16 mouse cellular contexts compared by ENCODE assay signal in the genomic region with DNA sequence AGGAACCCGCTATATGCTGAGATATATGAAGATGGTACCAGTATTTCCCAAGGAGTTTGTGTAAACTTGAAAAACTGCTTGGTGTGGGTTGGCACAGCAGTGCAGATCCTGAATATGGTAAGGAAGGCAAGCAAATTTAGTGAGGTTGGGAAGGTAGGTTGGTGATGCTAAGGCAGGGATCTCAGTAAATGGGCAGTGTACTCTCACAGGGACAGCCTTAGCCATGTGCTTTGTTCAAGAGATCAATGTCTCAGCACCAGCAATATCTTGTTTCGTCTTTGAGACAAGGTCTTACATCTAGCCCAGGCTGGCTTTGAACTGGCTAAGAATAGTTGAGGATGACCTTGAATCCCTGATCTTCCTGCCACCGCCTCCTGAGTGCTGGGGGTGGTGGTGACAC. TPM values are rescaled to one million over a fixed set of nuclear protein-coding genes. Genes with fewer than 3 reads are reported as not detected.
DNase-seq lines count a peak whose midpoint lies in the region; ATAC-seq and TF ChIP-seq lines count a peak whose summit lies in the region.
"Had no signal": no experiment of that assay in that cellular context is flagged by ENCODE, and none has a peak within 500 bp of the region (broad histone marks: within the 10 kb centered on the region; RNA-seq: fewer than 3 reads in every experiment).

No protein-coding gene starts in this region.

- H3K4me1 ChIP-seq in heart, embryonic 14.5 days (ENCODE audit: control insufficient read depth in 2 of 2, insufficient read depth in 2 of 2, low read length in 2 of 2), result peaks cover 10 to 17% of the 10 kb centered on the region in 2 experiments
- no peaks in the 10 kb centered on the region for H3K4me1 ChIP-seq in midbrain, embryonic 11.5 days (ENCODE audit: control insufficient read depth, insufficient read depth, low read length)
- peaks cover 12% of the 10 kb centered on the region for H3K4me1 ChIP-seq in midbrain, embryonic 13.5 days (replicated peaks)
- H3K4me1 ChIP-seq in bone marrow macrophage, adult 2 months (ENCODE audit: control insufficient read depth, insufficient read depth, low read length), result peaks cover 24% of the 10 kb centered on the region
- H3K4me1 ChIP-seq: embryonic facial prominence, embryonic 15.5 days; forebrain, embryonic 10.5 days had no signal

- no peaks in the 10 kb centered on the region for H3K9me3 ChIP-seq in heart, embryonic 14.5 days (ENCODE audit: control insufficient read depth, low read length)
- no peaks in the 10 kb centered on the region for H3K9me3 ChIP-seq in midbrain, embryonic 11.5 days (ENCODE audit: control insufficient read depth, low read length)
- H3K9me3 ChIP-seq in midbrain, embryonic 13.5 days, result no peaks in the 10 kb centered on the region
- H3K9me3 ChIP-seq: embryonic facial prominence, embryonic 15.5 days; forebrain, embryonic 10.5 days had no signal

- ATAC-seq in heart, embryonic 14.5 days (ENCODE audit: insufficient number of reproducible peaks, insufficient read depth, low FRiP score, low read depth), result no peak
- ATAC-seq in midbrain, embryonic 11.5 days (ENCODE audit: low FRiP score), result no peak
- ATAC-seq in midbrain, embryonic 13.5 days, result no peak
- ATAC-seq in megakaryocyte progenitor cell, adult 5-6 weeks (replicated peaks; ENCODE audit: poor library complexity), result no peak

- peak overlapping the region; percentile 1 to 62; a peak in 3 of 4 replicates for H3K27ac ChIP-seq in heart, embryonic 14.5 days (replicated peaks in 1 of 2; ENCODE audit: control insufficient read depth in 1 of 2, insufficient read depth in 1 of 2, low read depth in 2 of 2, low read length in 2 of 2)
- H3K27ac ChIP-seq in midbrain, embryonic 11.5 days (ENCODE audit: low read depth, low read length), result no peak overlapping the region
- H3K27ac ChIP-seq in midbrain, embryonic 13.5 days, result no peak overlapping the region
- peak overlapping the region; percentile 62 for H3K27ac ChIP-seq in bone marrow macrophage, adult 2 months (ENCODE audit: insufficient read depth, low read depth, low read length)
- peak overlapping the region; percentile 70 for H3K27ac ChIP-seq in macrophage
- H3K27ac ChIP-seq: embryonic facial prominence, embryonic 15.5 days; forebrain, embryonic 10.5 days; stomach, postnatal 0 days had no signal

- DNase-seq in heart, adult 11 months, result no peak
- DNase-seq in midbrain, embryonic 11.5 days (ENCODE audit: low spot score, missing footprints), result peak; percentile 82
- DNase-seq in urinary bladder, adult 18-20 months (ENCODE audit: low spot score in 2 of 2), result no peak
- DNase-seq: cerebellum, adult 11 months; cerebellum, postnatal 14 days; embryo, embryonic 11 days; gastrocnemius, postnatal 14 days; thymus, postnatal 25 days had no signal

- TF ChIP-seq POLR2A in bone marrow macrophage, adult 2 months (IDR thresholded peaks at IDR 0.05; ENCODE audit: borderline replicate concordance, low read depth, low read length), result no peak

- no peak overlapping the region for H3K4me3 ChIP-seq in heart, embryonic 14.5 days (ENCODE audit: control insufficient read depth in 1 of 2, insufficient read depth in 1 of 2, low read depth in 1 of 2, low read length in 2 of 2)
- H3K4me3 ChIP-seq in midbrain, embryonic 11.5 days (ENCODE audit: low read depth, low read length), result no peak overlapping the region
- no peak overlapping the region for H3K4me3 ChIP-seq in midbrain, embryonic 13.5 days (replicated peaks)
- H3K4me3 ChIP-seq in bone marrow macrophage, adult 2 months (ENCODE audit: insufficient read depth, low read length), result no peak overlapping the region
- H3K4me3 ChIP-seq in macrophage (ENCODE audit: inconsistent target), result no peak overlapping the region
- H3K4me3 ChIP-seq: embryonic facial prominence, embryonic 15.5 days; forebrain, embryonic 10.5 days had no signal

- H3K79me2 ChIP-seq in macrophage (ENCODE audit: inconsistent target), result no peaks in the 10 kb centered on the region

- no peaks in the 10 kb centered on the region for H3K27me3 ChIP-seq in heart, embryonic 14.5 days (ENCODE audit: control insufficient read depth, insufficient read depth, low read length)
- H3K27me3 ChIP-seq in midbrain, embryonic 11.5 days (ENCODE audit: control insufficient read depth, insufficient read depth, low read length), result no peaks in the 10 kb centered on the region
- no peaks in the 10 kb centered on the region for H3K27me3 ChIP-seq in midbrain, embryonic 13.5 days
- H3K27me3 ChIP-seq: embryonic facial prominence, embryonic 15.5 days had no signal

- WGBS in heart, embryonic 14.5 days, result 60% methylated on average over 3 of the region's 3 CpGs
- 89% methylated on average over 3 of the region's 3 CpGs for WGBS in midbrain, embryonic 11.5 days
- WGBS in midbrain, embryonic 13.5 days, result 94% methylated on average over 3 of the region's 3 CpGs
- 90% methylated on average over 3 of the region's 3 CpGs for WGBS in macrophage (ENCODE audit: missing documents)

- peak overlapping the region; percentile 45; the same call in 1 of the 2 replicates for H3K9ac ChIP-seq in heart, embryonic 14.5 days (ENCODE audit: low read length)
- no peak overlapping the region for H3K9ac ChIP-seq in midbrain, embryonic 11.5 days (ENCODE audit: low read length)
- no peak overlapping the region for H3K9ac ChIP-seq in midbrain, embryonic 13.5 days (replicated peaks)
- H3K9ac ChIP-seq: embryonic facial prominence, embryonic 15.5 days had no signal

- H3K4me2 ChIP-seq in heart, embryonic 14.5 days (ENCODE audit: low read length), result no peak overlapping the region
- H3K4me2 ChIP-seq in midbrain, embryonic 11.5 days, result no peak overlapping the region
- no peak overlapping the region for H3K4me2 ChIP-seq in midbrain, embryonic 13.5 days (replicated peaks)
- H3K4me2 ChIP-seq: embryonic facial prominence, embryonic 15.5 days had no signal

- peaks cover 30% of the 10 kb centered on the region for H3K36me3 ChIP-seq in heart, embryonic 14.5 days (ENCODE audit: control insufficient read depth, insufficient read depth, low read length)
- peaks cover 3% of the 10 kb centered on the region; the same call in 1 of the 2 replicates for H3K36me3 ChIP-seq in midbrain, embryonic 11.5 days (ENCODE audit: control insufficient read depth, insufficient read depth, low read length)
- H3K36me3 ChIP-seq in midbrain, embryonic 13.5 days, result peaks cover 20% of the 10 kb centered on the region
- H3K36me3 ChIP-seq in macrophage (ENCODE audit: inconsistent target), result 0 out of 2 replicates have a peak, but pooled peaks cover 3% of the 10 kb centered on the region

- TF ChIP-seq CTCF in bone marrow macrophage, adult 2 months (IDR thresholded peaks at IDR 0.05; ENCODE audit: low read depth, low read length), result no peak

RNA-seq across cellular contexts. Expression of a gene that starts 43.6 kb away (rescaled TPM):
- 350 and 362 TPM in 2 replicates for polyA plus RNA-seq in heart, embryonic 14.5 days (2014; fragmentation: Nextera tagmentation; extraction: Ambion mirVana)
- polyA plus RNA-seq in midbrain, embryonic 11.5 days (2014; fragmentation: Nextera tagmentation; extraction: Ambion mirVana), result 368 TPM in 2 replicates
- 287 and 316 TPM in 2 replicates for polyA plus RNA-seq in midbrain, embryonic 13.5 days (2015; fragmentation: Nextera tagmentation; extraction: Ambion mirVana)
- polyA plus RNA-seq in bone marrow macrophage, adult 2 months (2012; ENCODE audit: insufficient read depth, insufficient read length, missing spikeins), result 365 TPM in 2 replicates
- total RNA-seq in macrophage (2018; cell fraction: chromatin; rRNA removed), result 100 to 1,000 TPM in 15 of 26 experiments, 10 to 100 TPM in 11; 46.4 to 227 (median 119) TPM
- 100 to 1,000 TPM; 226 to 449 (median 347) TPM for total RNA-seq in macrophage (2018; cell fraction: cytosol; rRNA removed)
- total RNA-seq in macrophage (2018; cell fraction: nucleus; rRNA removed), result 100 to 1,000 TPM; 100 to 894 (median 218) TPM
- polyA plus RNA-seq in macrophage (2018), result 220 to 982 TPM (median 230 TPM) in 3 replicates
- total RNA-seq in megakaryocyte progenitor cell, adult 5-6 weeks (2015), result 310 and 335 TPM in 2 replicates
- 303 and 393 TPM in 2 replicates for total RNA-seq in megakaryocyte progenitor cell, adult 5-6 weeks (2017)

Comparison
In these comparisons a context has a peak if more than half of its experiments do, and no peak if none do; other contexts are left out.
1. H3K27ac ChIP-seq: peak in heart, embryonic 14.5 days (2 of 2), bone marrow macrophage, adult 2 months (single experiment) and macrophage (single experiment); none in midbrain, embryonic 11.5 days (single experiment) and midbrain, embryonic 13.5 days (single experiment).